Mouse (Mus musculus) CD8-positive naive resting alpha-beta T cell, adult 2 months (primary cell): ENCODE measurements around the gene Pou5f1.

Source experiments
- DNase-seq, 2 experiments: peaks; one replicate each; pipeline ENCODE4 v3.0.0; 2022; ENCODE audit warnings: low read depth in 2 of 2, low spot score in 2 of 2

Gene Pou5f1

DNA sequence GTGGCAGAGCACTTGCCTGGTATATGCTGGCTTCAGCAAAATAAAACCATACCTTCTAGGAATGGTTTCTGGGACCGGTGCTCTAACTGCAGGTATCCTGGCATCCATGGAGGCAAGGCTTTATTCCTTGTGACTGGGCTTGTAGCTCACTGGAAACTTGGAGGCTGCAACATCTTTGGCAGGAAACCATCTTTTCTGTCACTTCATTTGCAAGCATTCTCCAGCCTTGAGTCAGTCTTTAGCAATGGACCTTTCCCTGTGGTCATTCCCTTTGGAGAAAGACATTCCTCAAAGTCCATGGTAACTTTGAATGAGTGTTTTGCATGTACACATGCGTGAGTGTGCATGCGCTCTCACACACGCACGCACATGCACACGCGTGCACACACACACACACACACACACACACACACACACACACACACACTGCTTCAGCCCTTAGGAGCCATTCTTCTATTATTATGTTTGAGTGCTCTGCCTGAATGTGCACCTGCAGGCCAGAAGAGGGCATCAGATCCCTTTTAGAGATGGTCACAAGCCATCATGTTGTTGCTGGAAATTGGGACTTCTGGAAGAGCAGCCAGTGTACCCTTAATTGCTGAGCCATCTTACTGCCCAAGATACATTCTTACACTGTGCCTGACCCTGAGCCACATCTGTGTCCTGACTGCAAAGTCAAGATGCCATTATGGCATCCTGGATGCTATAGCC lies 7.3 kb downstream of the Pou5f1 start:
- no peak for DNase-seq

DNA sequence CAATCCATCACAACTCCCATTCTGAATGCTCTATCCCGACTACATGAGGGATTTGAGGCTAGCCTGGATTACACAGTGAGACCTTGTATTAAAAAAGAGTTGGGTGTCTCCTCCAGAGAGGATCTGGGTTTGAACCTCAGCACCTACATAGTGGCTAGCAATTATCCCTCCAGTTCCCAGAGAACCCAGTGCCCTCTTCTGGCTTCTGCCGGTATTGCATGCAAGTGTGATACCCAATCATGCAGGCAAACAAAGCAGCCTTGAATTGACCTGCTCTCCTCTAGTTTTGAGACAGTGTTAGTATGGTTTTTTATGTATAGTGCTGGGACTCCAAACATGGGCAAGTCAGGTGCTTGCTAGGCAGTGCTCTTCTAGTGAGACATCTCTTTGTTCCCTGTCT lies 8.1 kb downstream of the Pou5f1 start:
- DNase-seq: peak; percentile 63 to 79

- DNase-seq: no peak
Measured at GRCm38 (mm10) chr17:35514756-35515155, 8.9 kb downstream of the Pou5f1 start.

DNA sequence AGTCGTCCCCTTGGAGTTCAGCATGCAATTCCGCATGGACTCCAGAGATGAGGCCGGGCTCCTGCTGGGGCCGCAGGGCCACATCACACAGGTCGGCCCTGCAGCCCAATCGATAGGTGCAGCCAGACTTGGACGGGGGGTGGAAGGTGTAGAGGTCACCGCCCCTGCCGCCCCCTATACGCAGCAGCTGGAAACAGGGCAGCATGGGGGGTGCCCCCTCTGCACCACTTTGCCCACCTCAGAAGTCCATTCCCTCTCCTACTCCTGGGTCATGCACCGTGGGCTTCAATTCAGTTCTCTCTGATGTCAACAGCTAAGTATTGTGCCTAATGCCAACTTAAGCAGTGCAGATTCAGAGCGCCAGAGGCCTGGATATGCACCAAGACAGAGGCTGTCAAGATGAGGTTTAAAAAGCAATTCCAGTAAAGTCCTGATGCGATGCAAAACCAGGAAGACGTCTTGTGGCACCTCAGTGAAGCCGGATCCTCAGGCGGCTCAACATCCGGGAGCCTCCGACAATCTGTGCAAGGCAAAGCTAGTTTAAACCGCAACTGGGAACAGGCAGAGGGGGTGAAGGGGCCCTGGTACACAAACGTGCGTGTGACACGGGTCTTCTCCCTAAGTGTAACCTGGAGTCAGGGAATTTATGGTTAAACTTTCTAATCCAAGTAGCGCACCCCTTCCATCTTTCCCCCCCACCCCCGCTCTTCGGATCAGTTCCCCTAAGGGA lies 10.3 kb downstream of the Pou5f1 start:
- peak in 1 of 2 experiments; percentile 16 for DNase-seq

GRCm38 (mm10) chr17:35516652-35517500 lies 11.1 kb downstream of the Pou5f1 start, which contains the start of the genes Tcf19 and Cchcr1:
Gene Tcf19 (minus strand): TSS chr17:35516824.
Gene Cchcr1 (plus strand): TSS chr17:35517100.
- DNase-seq: peak; percentile 79 to 80

DNA sequence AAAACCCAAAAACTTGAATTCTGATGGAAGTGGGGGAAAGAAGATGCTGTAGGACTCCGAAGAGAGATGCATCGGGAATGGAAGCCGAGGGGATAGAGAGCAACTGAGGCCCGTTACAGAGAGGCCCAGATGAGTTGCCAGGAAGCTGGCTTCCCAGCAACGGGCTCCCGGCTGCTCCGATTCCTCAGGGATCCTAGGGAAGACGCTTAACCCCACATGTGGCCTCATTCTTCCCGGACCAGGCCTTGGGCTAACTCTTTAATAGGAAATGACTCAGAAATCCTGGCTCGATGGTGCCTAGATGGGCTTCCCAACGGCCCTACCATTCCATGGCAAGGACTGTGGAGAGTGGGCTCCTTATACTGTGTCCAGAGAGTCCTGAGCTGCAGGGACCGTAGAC lies 11.7 kb downstream of the Pou5f1 start:
- no peak for DNase-seq

DNA sequence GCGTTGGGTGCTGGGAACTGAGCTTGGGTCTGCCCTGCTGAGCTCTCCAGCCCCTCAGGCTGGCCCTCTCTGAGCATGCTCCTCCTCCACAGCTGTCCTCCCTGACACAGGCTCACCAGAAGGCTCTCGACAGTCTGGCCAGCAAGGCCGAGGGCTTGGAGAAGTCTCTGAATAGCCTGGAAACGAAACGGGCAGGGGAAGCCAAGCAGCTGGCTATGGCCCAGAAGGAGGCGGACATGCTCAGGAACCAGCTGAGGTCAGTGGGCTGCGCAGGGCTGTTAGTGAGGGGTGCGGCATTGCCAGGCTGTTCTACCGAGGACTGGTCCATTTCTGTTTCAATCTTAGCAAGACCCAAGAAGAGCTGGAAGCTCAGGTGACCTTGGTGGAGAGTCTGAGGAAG lies 18.5 kb downstream of the Pou5f1 start:
- no peak for DNase-seq

DNA sequence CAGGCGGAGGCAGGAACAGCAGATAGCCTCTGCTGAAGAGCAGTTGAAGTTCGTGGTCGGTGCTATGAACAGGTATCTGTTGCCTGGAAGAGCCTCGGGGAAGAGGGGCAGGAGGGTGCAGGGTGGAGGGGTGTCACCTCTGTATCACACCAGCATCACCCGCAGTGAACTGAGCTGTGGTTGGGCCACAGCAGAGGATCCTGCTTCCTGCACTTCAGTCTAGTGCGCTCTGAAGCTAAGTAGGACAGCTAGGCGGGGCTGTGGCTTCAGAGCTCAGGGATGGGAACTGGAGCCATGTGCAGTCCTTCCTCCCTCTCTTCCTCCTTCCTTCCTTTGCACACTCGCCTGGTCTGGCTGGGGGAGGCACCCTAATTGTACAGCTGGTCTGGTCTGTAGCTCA lies 20.8 kb downstream of the Pou5f1 start:
- no peak for DNase-seq

DNA sequence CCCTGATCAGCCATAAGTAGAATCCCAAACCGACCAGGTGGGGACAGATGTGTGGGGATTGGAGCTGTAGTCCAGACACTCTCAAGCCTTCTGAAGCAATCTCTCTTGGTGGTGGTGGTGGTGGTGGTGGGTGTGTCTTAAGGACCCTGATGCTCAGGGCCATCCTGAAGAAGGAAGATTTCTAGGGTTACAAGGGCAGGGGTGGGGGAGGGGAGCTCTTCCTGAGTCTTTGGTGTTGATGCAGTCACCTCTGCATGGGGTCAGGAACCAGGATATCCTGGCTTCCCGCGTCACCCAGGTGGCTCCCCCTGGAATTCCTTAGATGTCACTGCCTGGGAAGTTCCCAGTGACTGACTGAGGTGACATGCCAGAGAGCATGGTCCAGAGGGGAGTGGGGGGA lies 26.5 kb downstream of the Pou5f1 start:
- DNase-seq: no peak

GRCm38 (mm10) chr17:35532901-35533300 lies 27.1 kb downstream of the Pou5f1 start, which contains the start of gene Psors1c2:
Gene Psors1c2 (plus strand): TSS chr17:35533201.
- DNase-seq: no peak

DNA sequence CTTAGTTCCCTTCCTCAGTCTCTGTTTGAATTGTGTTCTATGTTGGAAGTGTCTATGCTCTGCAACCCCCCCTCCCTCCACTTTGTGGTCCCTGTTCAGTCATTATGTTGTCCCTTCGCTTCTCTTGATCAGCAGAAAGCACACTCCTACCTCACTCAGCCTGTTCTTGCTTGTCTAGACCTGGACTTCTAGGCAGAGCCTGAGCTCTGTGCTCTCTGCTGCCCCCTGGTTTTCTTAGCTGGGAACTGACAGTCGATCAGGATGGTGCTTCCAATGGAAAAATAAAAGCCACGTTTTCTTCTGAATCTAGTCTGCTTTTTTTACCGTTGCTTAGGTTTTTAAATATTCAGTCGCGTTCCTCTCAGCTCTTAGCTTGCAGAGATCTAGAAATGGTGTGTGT lies 28.5 kb downstream of the Pou5f1 start:
- peak; percentile 49 to 74 for DNase-seq

DNA sequence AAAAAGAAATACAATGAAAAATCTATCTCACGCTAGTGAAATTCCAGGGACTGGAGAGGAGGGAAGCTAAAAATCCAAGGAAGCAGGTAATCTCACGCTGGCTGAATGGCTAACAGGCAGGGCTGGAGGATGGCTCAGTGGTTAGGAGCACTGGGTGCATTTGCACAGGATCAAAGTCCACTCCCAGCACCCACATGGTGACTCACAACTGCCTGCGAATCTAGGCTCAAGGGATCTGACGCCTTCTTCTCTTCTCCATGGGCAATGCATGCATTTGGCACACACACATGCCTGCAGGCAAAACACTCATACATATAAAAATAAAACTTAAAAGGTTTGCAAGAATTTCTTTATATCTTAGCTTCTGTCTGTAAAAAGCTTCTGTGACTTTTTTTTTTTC lies 31.6 kb downstream of the Pou5f1 start:
- DNase-seq: no peak

- DNase-seq: no peak
Measured at GRCm38 (mm10) chr17:35538476-35538875, 32.7 kb downstream of the Pou5f1 start.

GRCm38 (mm10) chr17:35539540-35539939 lies 33.7 kb downstream of the Pou5f1 start:
- DNase-seq: no peak

- DNase-seq: no peak
Measured at GRCm38 (mm10) chr17:35542761-35543411, 37.1 kb downstream of the Pou5f1 start.

GRCm38 (mm10) chr17:35543412-35543861 lies 37.6 kb downstream of the Pou5f1 start:
- DNase-seq: no peak

DNA sequence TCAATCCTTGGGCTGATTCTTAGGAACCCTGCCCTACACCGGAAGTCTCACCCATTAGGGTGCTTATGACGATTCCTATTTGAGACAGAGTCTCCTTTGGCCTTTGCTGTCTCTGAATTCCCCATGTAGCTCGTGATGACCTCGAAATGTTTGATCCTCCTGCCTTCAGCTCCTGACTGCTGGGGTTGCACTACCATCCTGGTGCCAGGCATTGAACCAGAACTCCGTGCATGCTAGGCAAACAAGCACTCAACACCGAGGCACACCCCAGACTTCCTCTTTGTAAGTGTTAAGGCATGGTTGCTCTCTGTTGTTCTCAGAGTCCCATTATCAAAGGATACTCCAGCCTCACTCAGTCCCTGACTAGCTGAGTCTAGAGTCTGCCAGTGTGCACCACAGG lies 38.2 kb downstream of the Pou5f1 start:
- no peak for DNase-seq

DNA sequence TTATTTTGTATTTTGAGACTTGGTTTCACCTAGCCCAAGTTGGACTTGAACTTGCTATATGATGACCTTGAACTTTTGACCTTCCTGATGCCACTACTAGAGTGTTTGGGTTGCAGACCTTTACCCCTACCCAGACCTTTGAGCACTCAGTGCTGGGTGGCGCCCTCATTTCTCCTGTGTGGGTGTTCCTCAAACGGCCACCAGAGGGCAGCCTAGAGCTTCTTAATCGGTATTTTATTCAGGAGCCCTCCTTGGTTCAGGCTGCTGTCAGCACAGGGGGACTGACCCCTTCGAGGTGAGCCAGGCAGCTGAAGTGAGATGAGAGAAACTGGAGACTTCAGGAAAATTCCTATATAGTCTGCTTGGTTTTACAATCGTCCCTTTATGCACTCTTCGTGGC lies 38.9 kb downstream of the Pou5f1 start:
- DNase-seq: peak; percentile 41 to 50

DNA sequence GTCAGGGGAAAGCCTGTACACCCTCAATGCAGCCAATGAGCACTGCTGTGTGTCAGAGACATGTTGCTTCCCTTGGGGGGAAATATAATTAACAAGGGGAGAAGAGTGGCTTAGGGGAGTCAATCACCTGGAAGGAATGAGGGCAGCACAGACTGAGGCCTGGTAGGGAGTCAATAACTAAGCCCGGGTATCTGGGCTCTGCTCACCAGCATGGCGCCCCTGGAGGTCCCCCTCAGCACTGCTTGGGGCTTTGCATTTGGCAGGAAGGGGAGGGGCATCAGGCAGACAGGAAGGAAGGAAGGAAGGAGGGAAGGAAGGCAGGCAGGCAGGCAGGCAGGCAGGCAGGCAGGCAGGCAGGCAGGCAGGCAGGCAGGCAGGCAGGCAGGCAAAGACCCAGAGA lies 41.6 kb downstream of the Pou5f1 start:
- no peak for DNase-seq

GRCm38 (mm10) chr17:35548636-35549035 lies 42.8 kb downstream of the Pou5f1 start:
- no peak for DNase-seq
